Mouse (Mus musculus) kidney, postnatal 25 days (tissue): ENCODE measurements around the gene Zfp30.

Experiments
- DNase-seq, 2 experiments: peaks; one replicate each; pipeline ENCODE4 v3.0.0; 2021; ENCODE audit warnings: mixed read lengths in 2 of 2

Gene Zfp30

DNA sequence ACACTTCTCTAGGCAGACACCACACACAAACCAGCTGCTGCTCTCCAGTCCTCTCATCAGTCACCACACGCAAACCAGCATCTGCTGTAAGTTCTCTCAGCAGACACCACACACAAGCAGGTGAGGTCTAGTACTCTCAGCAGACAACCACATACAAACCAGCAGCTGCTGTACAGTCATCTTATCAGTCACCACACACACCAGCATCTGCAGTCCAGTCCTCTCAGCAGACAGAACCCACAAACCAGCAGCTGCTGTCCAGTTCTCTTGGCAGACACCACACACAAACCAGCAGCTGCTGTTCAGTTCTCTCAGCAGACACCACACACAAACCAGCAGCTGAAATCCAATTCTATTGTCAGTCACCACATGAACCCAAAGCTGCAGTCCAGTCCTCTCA is 53.0 kb downstream of the Zfp30 start:
- no peak for DNase-seq

DNA sequence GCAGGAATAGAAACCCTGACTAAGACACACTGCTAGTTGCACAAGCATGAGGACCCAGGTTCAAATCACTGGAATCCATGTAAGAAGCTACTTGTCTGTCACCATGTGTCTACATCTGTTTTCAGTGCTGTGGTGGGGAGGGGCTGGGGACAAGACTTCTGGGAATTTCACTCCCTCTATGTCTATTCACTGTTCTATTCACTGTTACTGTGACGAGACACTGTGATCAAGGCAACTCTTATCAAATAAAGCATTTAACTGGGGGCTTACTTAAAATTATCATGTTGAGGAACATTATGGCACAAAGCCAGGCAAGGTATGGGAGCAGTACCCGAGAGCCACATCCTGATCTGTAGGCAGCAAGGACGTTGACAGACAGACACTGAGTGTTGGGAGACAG is 55.5 kb downstream of the Zfp30 start:
- no peak for DNase-seq

DNA sequence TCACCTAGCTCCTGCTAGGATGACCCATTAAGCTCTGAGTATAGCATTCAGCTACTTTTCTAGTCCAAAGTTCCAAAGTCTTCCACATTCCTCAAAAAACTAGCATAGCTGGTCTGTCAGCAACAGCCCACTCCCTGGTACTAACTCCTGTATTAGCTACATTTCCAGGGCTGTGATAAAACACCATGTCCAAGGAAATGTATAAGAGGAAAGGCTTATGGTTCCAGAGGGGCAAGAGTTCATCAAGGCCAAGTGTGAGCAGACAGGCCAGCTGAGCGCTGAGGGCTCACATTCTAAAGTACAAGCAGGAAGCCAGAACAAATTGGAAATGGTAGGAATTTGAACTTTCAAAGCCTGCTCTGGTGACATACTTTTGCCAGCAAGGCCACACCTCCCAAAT is 58.3 kb downstream of the Zfp30 start:
- no peak for DNase-seq
